Mouse (Mus musculus): ENCODE measurements around the gene Zbtb22.

- TF ChIP-seq CTCF (IDR thresholded peaks at IDR 0.05; ENCODE audit: insufficient read depth, low read length): no peak
- no peak for TF ChIP-seq POLR2A (IDR thresholded peaks at IDR 0.05; ENCODE audit: borderline replicate concordance, extremely low read depth, low read depth, low read length)
Measured at GRCm38 (mm10) chr17:33925406-33926116, 9.9 kb downstream of the Zbtb22 start.
